Mouse (Mus musculus) MEL (cell line): ENCODE results near the gene Kctd20. TPM values are rescaled to one million over a fixed set of nuclear protein-coding genes. Genes with fewer than 3 reads are reported as not detected.
A peak's percentile ranks its signal among the peaks of the same experiment; 100 is the strongest.

Experiments used
- DNase-seq: peaks from one replicate; pipeline ENCODE4 v3.0.0; 2011; ENCODE audit warnings: low read depth, low spot score
- H3K27ac ChIP-seq: 2 replicates; pipeline ENCODE4 v1.5.1; 2012; ENCODE audit warnings: low read depth, mild to moderate bottlenecking, control low read depth, low read length, moderate library complexity; ENCODE audit not compliant: control insufficient read depth
- H3K27me3 ChIP-seq, 2 experiments: fragments of 150-350 bp in 1 of 2; sonication (generic) in 1 of 2; 2 replicates each; pipeline ENCODE4 v1.6.1; 2012; ENCODE audit warnings: low read length in 2 of 2, mild to moderate bottlenecking in 2 of 2, improper control_type of control experiment in 1 of 2, moderate library complexity in 1 of 2; ENCODE audit not compliant: insufficient read depth in 2 of 2, control insufficient read depth in 1 of 2
- H3K36me3 ChIP-seq, 2 experiments: 2 replicates each; pipeline ENCODE4 v1.6.1; 2012 to 2014; ENCODE audit warnings: low read length in 2 of 2, improper control_type of control experiment in 1 of 2, inconsistent platforms in 1 of 2, mild to moderate bottlenecking in 1 of 2; ENCODE audit not compliant: insufficient read depth in 2 of 2, control insufficient read depth in 1 of 2
- H3K4me1 ChIP-seq, 2 experiments: fragments of 150-350 bp in 1 of 2; sonication (generic) in 1 of 2; 2 replicates each; pipeline ENCODE4 v1.6.1; 2012; ENCODE audit warnings: low read length in 2 of 2, improper control_type of control experiment in 1 of 2, mild to moderate bottlenecking in 1 of 2; ENCODE audit not compliant: insufficient read depth in 2 of 2, control insufficient read depth in 1 of 2
- H3K4me3 ChIP-seq, 2 experiments: fragments of 150-350 bp in 1 of 2; sonication (generic) in 1 of 2; 2 replicates each; pipeline ENCODE4 v1.5.1; 2012; ENCODE audit warnings: low read depth in 2 of 2, low read length in 2 of 2, mild to moderate bottlenecking in 2 of 2, moderate library complexity in 2 of 2, control low read depth in 1 of 2, improper control_type of control experiment in 1 of 2; ENCODE audit not compliant: control insufficient read depth in 1 of 2, insufficient read depth in 1 of 2
- H3K79me2 ChIP-seq: 2 replicates; pipeline ENCODE4 v1.6.1; 2012; ENCODE audit warnings: mild to moderate bottlenecking, low read length, moderate library complexity; ENCODE audit not compliant: control insufficient read depth, poor library complexity, insufficient read depth
- H3K9ac ChIP-seq: 2 replicates; pipeline ENCODE4 v1.6.1; 2012; ENCODE audit warnings: low read depth, mild to moderate bottlenecking, control low read depth, low read length, moderate library complexity; ENCODE audit not compliant: control insufficient read depth, poor library complexity, severe bottlenecking
- H3K9me3 ChIP-seq: fragments of 150-350 bp; sonication (generic); replicated peaks from 2 replicates; pipeline ENCODE4 v1.6.1; 2012; ENCODE audit warnings: mild to moderate bottlenecking, low read length, improper control_type of control experiment, moderate library complexity; ENCODE audit not compliant: insufficient read depth
- CHD1 ChIP-seq: IDR thresholded peaks from 2 replicates; pipeline ENCODE4 v1.6.1; 2012; ENCODE audit warnings: low read depth, mild to moderate bottlenecking, inconsistent platforms, low read length, improper control_type of control experiment
- CTCF ChIP-seq, 3 experiments: IDR thresholded peaks in 2 of 3; conservative IDR thresholded peaks in 1 of 3; 2 replicates each; pipeline ENCODE4 v1.5.1; 2011 to 2012; ENCODE audit warnings: low read length in 3 of 3, low read depth in 2 of 3, mild to moderate bottlenecking in 2 of 3, improper control_type of control experiment in 1 of 3, inconsistent platforms in 1 of 3, mixed read lengths in 1 of 3, moderate library complexity in 1 of 3; ENCODE audit not compliant: control insufficient read depth in 1 of 3, insufficient read depth in 1 of 3, poor library complexity in 1 of 3, severe bottlenecking in 1 of 3
- ELF1 ChIP-seq: IDR thresholded peaks from 2 replicates; pipeline ENCODE4 v1.6.1; 2014; ENCODE audit warnings: low read depth, mild to moderate bottlenecking, inconsistent platforms, low read length, improper control_type of control experiment, moderate library complexity
- EP300 ChIP-seq, 2 experiments: IDR thresholded peaks; 2 replicates each; pipeline ENCODE4 v1.6.1; 2011; ENCODE audit warnings: improper control_type of control experiment in 2 of 2, low read length in 2 of 2, low read depth in 1 of 2, mild to moderate bottlenecking in 1 of 2
- ETS1 ChIP-seq: IDR thresholded peaks from 2 replicates; pipeline ENCODE4 v1.6.1; 2012; ENCODE audit warnings: low read depth, mild to moderate bottlenecking, inconsistent platforms, low read length, improper control_type of control experiment, moderate library complexity
- HCFC1 ChIP-seq: IDR thresholded peaks from 2 replicates; pipeline ENCODE4 v1.6.1; 2012; ENCODE audit warnings: low read depth, mild to moderate bottlenecking, inconsistent platforms, low read length, improper control_type of control experiment, moderate library complexity
- KAT2A ChIP-seq: conservative IDR thresholded peaks from 2 replicates; pipeline ENCODE4 v1.6.1; 2012; ENCODE audit warnings: low read depth, low read length, improper control_type of control experiment, inconsistent platforms
- MAX ChIP-seq: IDR thresholded peaks from 2 replicates; pipeline ENCODE4 v1.6.1; 2011; ENCODE audit warnings: low read length, improper control_type of control experiment
- MAZ ChIP-seq: IDR thresholded peaks from 2 replicates; pipeline ENCODE4 v1.6.1; 2012; ENCODE audit warnings: low read depth, mild to moderate bottlenecking, inconsistent platforms, low read length, improper control_type of control experiment
- MYB ChIP-seq: IDR thresholded peaks from 2 replicates; pipeline ENCODE4 v1.6.1; 2011; ENCODE audit warnings: mild to moderate bottlenecking, low read depth, low read length, improper control_type of control experiment
- NELFE ChIP-seq: IDR thresholded peaks from 2 replicates; pipeline ENCODE4 v1.6.1; 2011; ENCODE audit warnings: low read depth, low read length, improper control_type of control experiment
- NRF1 ChIP-seq: IDR thresholded peaks from 2 replicates; pipeline ENCODE4 v1.6.1; 2014; ENCODE audit warnings: low read depth, mild to moderate bottlenecking, inconsistent platforms, low read length, improper control_type of control experiment, moderate library complexity; ENCODE audit not compliant: poor library complexity, insufficient read depth, severe bottlenecking
- POLR2A ChIP-seq, 2 experiments: IDR thresholded peaks; 2 replicates each; pipeline ENCODE4 v1.6.1; 2011 to 2012; ENCODE audit warnings: low read length in 2 of 2, mild to moderate bottlenecking in 2 of 2, control low read depth in 1 of 2, improper control_type of control experiment in 1 of 2, low read depth in 1 of 2, moderate library complexity in 1 of 2; ENCODE audit not compliant: control insufficient read depth in 1 of 2, insufficient read depth in 1 of 2, poor library complexity in 1 of 2
- POLR2AphosphoS2 ChIP-seq: IDR thresholded peaks from 2 replicates; pipeline ENCODE4 v1.6.1; 2011; ENCODE audit warnings: low read length, improper control_type of control experiment
- POLR2AphosphoS5 ChIP-seq: IDR thresholded peaks from 2 replicates; pipeline ENCODE4 v1.6.1; 2012; ENCODE audit warnings: low read depth, borderline replicate concordance, mild to moderate bottlenecking, inconsistent platforms, low read length, moderate library complexity, mixed read lengths
- TBP ChIP-seq: IDR thresholded peaks from 2 replicates; pipeline ENCODE4 v1.8.0; 2011; ENCODE audit warnings: low read depth, low read length, improper control_type of control experiment
- TCF12 ChIP-seq: IDR thresholded peaks from 2 replicates; pipeline ENCODE4 v1.6.1; 2014; ENCODE audit warnings: low read depth, mild to moderate bottlenecking, inconsistent platforms, low read length, improper control_type of control experiment, moderate library complexity
- UBTF ChIP-seq: IDR thresholded peaks from 2 replicates; pipeline ENCODE4 v1.6.1; 2012; ENCODE audit warnings: low read depth, mild to moderate bottlenecking, inconsistent platforms, low read length, improper control_type of control experiment, moderate library complexity, borderline replicate concordance; ENCODE audit not compliant: insufficient read depth
- USF1 ChIP-seq: IDR thresholded peaks from 2 replicates; pipeline ENCODE4 v1.6.1; 2014; ENCODE audit warnings: low read depth, mild to moderate bottlenecking, inconsistent platforms, low read length, improper control_type of control experiment, moderate library complexity
- ZMIZ1 ChIP-seq: IDR thresholded peaks from 2 replicates; pipeline ENCODE4 v1.6.1; 2012; ENCODE audit warnings: low read depth, mild to moderate bottlenecking, inconsistent platforms, low read length, improper control_type of control experiment, moderate library complexity
- polyA plus RNA-seq, 2 experiments: library from polyadenylated mRNA; stranded (reverse) in 1 of 2; unstranded in 1 of 2; fragments of >175 nt in 1 of 2; fragments of >200 nt in 1 of 2; gene quantifications; 2 replicates each; pipeline versions ENCODE4 v1.2.1 to v1.2.4; 2012; ENCODE audit warnings: low replicate concordance in 2 of 2, low read depth in 1 of 2; ENCODE audit not compliant: insufficient read length in 2 of 2, insufficient read depth in 1 of 2, missing spikeins in 1 of 2
- total RNA-seq: library from RNA; depleted of rRNA; stranded (reverse); fragments of 300-350 nt; gene quantifications from 2 replicates; pipeline ENCODE4 v1.2.3, GENCODE M21; 2012

Kctd20 gene
- total and polyA plus RNA-seq, 3 experiments, result 41.8 to 65.4 TPM; not detected in 1

GRCm38 (mm10) chr17:29007641-29008325, 56.0 kb downstream of the Kctd20 start, which contains the start of gene Stk38:
Stk38 (minus strand) TSS chr17:29007995.
- Histone ChIP-seq H3K9me3 (no peaks in the 10 kb centered on the region), H3K9ac (peak within 1 kb of the TSS; percentile 89), H3K27ac (peak within 1 kb of the TSS; percentile 82), H3K27me3 (no peaks in the 10 kb centered on the region), H3K4me3 (peak within 1 kb of the TSS; percentile 78 to 83), H3K4me1 (peaks cover 5 to 18% of the 10 kb centered on the region in 2 experiments), H3K79me2 (peaks cover 22% of the 10 kb centered on the region), H3K36me3 (peaks cover 0 to 15% of the 10 kb centered on the region in 2 experiments; a peak in 2 of 4 replicates)
- peak; percentile 87 for DNase-seq
- TF ChIP-seq KAT2A (no peak), HCFC1 (peak; percentile 71), MAX (peak; percentile 33; the same call in 1 of the 2 replicates), USF1 (no peak), UBTF (0 out of 2 replicates have a peak, but pooled peaks have one; percentile 58), POLR2A (IDR thresholded peaks at IDR 0.05; ENCODE audit: control insufficient read depth in 1 of 2, insufficient read depth in 1 of 2, low read depth in 1 of 2, low read length in 2 of 2, poor library complexity in 1 of 2) (peak; percentile 60 to 94; a peak in 3 of 4 replicates), NELFE (peak; percentile 80), ELF1 (peak; percentile 21; the same call in 1 of the 2 replicates), MAZ (peak; percentile 61; the same call in 1 of the 2 replicates), POLR2AphosphoS2 (peak; percentile 54; the same call in 1 of the 2 replicates), CHD1 (no peak), ZMIZ1 (peak; percentile 75; the same call in 1 of the 2 replicates), EP300 (IDR thresholded peaks at IDR 0.05; ENCODE audit: low read depth in 1 of 2, low read length in 2 of 2) (peak in 1 of 2 experiments; percentile 28; a peak in 1 of 4 replicates), NRF1 (peak; percentile 92), TBP (peak; percentile 72), TCF12 (peak; percentile 65; the same call in 1 of the 2 replicates), ETS1 (no peak; the same call in 1 of the 2 replicates)

GRCm38 (mm10) chr17:29008326-29008650, 56.5 kb downstream of the Kctd20 start:
- Histone ChIP-seq H3K27ac (peak overlapping the region; percentile 82), H3K9me3 (no peaks in the 10 kb centered on the region), H3K9ac (peak overlapping the region; percentile 89), H3K27me3 (no peaks in the 10 kb centered on the region), H3K4me1 (peaks cover 5 to 14% of the 10 kb centered on the region in 2 experiments), H3K4me3 (peak overlapping the region; percentile 69 to 83), H3K36me3 (peaks cover 0 to 14% of the 10 kb centered on the region in 2 experiments; a peak in 2 of 4 replicates), H3K79me2 (peaks cover 21% of the 10 kb centered on the region)
- TF ChIP-seq POLR2AphosphoS5, result no peak
- no peak for TF ChIP-seq MYB
- TF ChIP-seq CTCF (IDR thresholded peaks at IDR 0.05 in 2 of 3, conservative IDR thresholded peaks at IDR 0.05 in 1 of 3; ENCODE audit: control insufficient read depth in 1 of 3, insufficient read depth in 1 of 3, low read depth in 2 of 3, low read length in 3 of 3, poor library complexity in 1 of 3, severe bottlenecking in 1 of 3), result no peak
- 0 out of 2 replicates have a peak, but pooled peaks have one; percentile 12 for TF ChIP-seq MAX
- DNase-seq, result no peak
